Mouse (Mus musculus): ENCODE data around the gene Tnfrsf17. TPM values are rescaled to one million over a fixed set of nuclear protein-coding genes. Genes with fewer than 3 reads are reported as not detected.
"Not testable (repeated sequence)": the region's sequence is repeated elsewhere in the genome, so short reads cannot be mapped to it uniquely, and the experiment has no call there.

The Tnfrsf17 gene
- polyA plus RNA-seq (2015; fragmentation: Nextera tagmentation; extraction: Ambion mirVana): not detected in 2 replicates

GRCm38 (mm10) chr16:11313512-11313911 is at the start of gene Tnfrsf17:
Gene Tnfrsf17, plus strand, starts transcription at chr16:11313812.
- Histone ChIP-seq H3K27ac (replicated peaks) (no peak within 1 kb of the TSS), H3K9ac (replicated peaks) (no peak within 1 kb of the TSS), H3K36me3 (no peaks in the 10 kb centered on the region), H3K9me3 (no peaks in the 10 kb centered on the region), H3K27me3 (no peaks in the 10 kb centered on the region), H3K4me2 (replicated peaks) (no peak within 1 kb of the TSS), H3K4me3 (no peak within 1 kb of the TSS), H3K4me1 (no peaks in the 10 kb centered on the region)
- 68% methylated on average over 7 of the region's 7 CpGs for WGBS
- no peak for ATAC-seq (replicated peaks)

GRCm38 (mm10) chr16:11266556-11266955 is 47.1 kb upstream of the Tnfrsf17 start:
- 82% methylated on average over 2 of the region's 2 CpGs for WGBS
- no peak overlapping the region for H3K4me3 ChIP-seq
- H3K27me3 ChIP-seq: no peaks in the 10 kb centered on the region
- no peaks in the 10 kb centered on the region for H3K36me3 ChIP-seq
- no peaks in the 10 kb centered on the region for H3K9me3 ChIP-seq
- no peak overlapping the region for H3K9ac ChIP-seq (replicated peaks)
- no peak overlapping the region for H3K4me2 ChIP-seq (replicated peaks)
- no peaks in the 10 kb centered on the region for H3K4me1 ChIP-seq
- no peak for ATAC-seq (replicated peaks)
- no peak overlapping the region for H3K27ac ChIP-seq (replicated peaks)

DNA sequence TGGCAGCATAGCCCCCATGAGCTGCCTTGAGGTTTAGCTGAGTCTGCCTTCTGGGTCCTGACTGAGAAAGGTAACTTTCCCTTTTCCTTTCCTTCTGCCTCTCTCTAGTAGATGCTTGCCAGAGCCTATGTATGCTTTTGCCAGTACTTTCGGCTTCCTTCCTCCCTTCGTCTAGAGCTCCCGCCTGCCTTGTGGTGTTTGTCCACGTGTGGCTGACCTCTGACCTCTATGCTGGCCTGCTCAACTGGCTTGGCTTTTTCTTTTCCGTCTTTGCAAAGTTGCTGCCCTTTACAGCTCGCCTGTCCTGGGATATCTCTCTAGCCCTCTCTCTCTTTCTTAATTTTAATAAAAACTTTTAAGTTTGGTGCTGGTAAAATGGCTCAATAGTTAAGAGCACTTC is 43.8 kb upstream of the Tnfrsf17 start:
- Histone ChIP-seq H3K4me1 (no peaks in the 10 kb centered on the region), H3K27ac (replicated peaks) (no peak overlapping the region), H3K36me3 (no peaks in the 10 kb centered on the region), H3K27me3 (no peaks in the 10 kb centered on the region), H3K9ac (replicated peaks) (no peak overlapping the region), H3K4me3 (no peak overlapping the region), H3K9me3 (no peaks in the 10 kb centered on the region), H3K4me2 (replicated peaks) (no peak overlapping the region)
- WGBS: 47% methylated on average over 6 of the region's 6 CpGs
- ATAC-seq (replicated peaks): no peak

DNA sequence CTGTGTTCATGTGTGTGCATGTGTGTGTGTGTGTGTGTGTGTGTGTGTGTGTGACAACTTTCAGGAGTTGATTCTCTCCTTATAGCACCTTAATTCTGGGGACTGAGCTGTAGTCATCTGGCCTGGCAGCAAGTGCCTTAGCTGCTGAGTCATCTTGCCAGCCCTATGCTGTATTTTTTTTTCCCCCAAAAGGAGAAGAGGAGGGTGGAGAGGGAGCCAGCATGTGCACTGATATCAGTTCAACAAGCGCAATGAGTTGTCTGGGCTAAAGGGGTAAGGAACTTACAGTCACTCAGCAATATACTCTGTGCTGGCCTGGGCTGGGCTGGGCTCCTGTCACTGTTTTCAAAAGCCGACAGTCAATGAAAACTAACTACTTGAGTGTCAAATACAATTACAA is 43.0 kb upstream of the Tnfrsf17 start:
- no peak overlapping the region for H3K27ac ChIP-seq (replicated peaks)
- no peak overlapping the region for H3K4me3 ChIP-seq
- H3K36me3 ChIP-seq: no peaks in the 10 kb centered on the region
- ATAC-seq (replicated peaks): no peak
- no peaks in the 10 kb centered on the region for H3K9me3 ChIP-seq
- H3K4me2 ChIP-seq (replicated peaks): no peak overlapping the region
- H3K4me1 ChIP-seq: no peaks in the 10 kb centered on the region
- WGBS: 84% methylated on average over 2 of the region's 2 CpGs
- no peaks in the 10 kb centered on the region for H3K27me3 ChIP-seq
- no peak overlapping the region for H3K9ac ChIP-seq (replicated peaks)

DNA sequence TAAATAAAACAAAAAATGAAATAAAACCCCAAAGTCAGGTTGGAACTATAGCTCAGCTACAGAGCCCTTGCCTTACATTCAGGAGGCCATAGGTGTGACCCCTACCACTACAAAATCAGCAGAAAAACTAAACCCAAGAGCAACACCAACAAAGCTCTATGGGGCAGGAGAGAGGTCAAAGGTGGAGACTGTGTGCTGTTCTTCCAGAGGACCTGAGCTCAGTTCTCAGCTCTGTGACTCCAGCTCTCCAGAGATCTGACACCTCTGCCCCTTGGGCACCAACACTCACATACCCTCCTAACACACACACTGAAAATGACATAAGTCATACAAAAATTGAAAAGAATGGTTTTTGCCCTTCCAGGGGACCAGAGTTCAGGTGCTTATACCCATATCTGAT is 42.5 kb upstream of the Tnfrsf17 start:
- no peak overlapping the region for H3K4me2 ChIP-seq (replicated peaks)
- ATAC-seq (replicated peaks): no peak
- no peaks in the 10 kb centered on the region for H3K9me3 ChIP-seq
- no peaks in the 10 kb centered on the region for H3K27me3 ChIP-seq
- no peak overlapping the region for H3K27ac ChIP-seq (replicated peaks)
- H3K4me3 ChIP-seq: no peak overlapping the region
- no peaks in the 10 kb centered on the region for H3K36me3 ChIP-seq
- H3K4me1 ChIP-seq: no peaks in the 10 kb centered on the region
- H3K9ac ChIP-seq (replicated peaks): no peak overlapping the region

DNA sequence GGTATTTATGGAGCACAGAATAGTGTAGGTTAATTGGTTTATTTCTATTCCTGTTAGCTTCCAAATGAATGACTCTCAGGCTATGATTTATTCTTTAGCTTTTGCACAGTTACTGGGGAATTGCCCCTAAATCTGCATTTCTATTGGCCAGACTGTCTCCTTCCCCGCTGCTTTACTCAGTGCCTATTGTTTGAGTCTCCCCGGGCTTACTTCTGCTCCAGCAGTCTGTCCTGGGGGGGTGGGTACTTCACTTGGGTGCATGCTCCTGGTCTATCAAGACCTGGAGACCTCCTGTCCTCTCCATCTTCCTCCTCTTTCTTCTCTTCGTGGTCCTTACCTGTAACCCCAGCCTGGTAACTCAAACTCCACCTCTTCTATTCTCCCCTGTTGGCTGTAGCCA is 36.7 kb upstream of the Tnfrsf17 start:
- Histone ChIP-seq H3K4me2 (replicated peaks) (no peak overlapping the region), H3K9ac (replicated peaks) (no peak overlapping the region), H3K27ac (replicated peaks) (no peak overlapping the region), H3K9me3 (no peaks in the 10 kb centered on the region), H3K4me3 (no peak overlapping the region), H3K4me1 (no peaks in the 10 kb centered on the region), H3K36me3 (no peaks in the 10 kb centered on the region), H3K27me3 (no peaks in the 10 kb centered on the region)
- ATAC-seq (replicated peaks): no peak
- 25% methylated on average over 3 of the region's 3 CpGs for WGBS

DNA sequence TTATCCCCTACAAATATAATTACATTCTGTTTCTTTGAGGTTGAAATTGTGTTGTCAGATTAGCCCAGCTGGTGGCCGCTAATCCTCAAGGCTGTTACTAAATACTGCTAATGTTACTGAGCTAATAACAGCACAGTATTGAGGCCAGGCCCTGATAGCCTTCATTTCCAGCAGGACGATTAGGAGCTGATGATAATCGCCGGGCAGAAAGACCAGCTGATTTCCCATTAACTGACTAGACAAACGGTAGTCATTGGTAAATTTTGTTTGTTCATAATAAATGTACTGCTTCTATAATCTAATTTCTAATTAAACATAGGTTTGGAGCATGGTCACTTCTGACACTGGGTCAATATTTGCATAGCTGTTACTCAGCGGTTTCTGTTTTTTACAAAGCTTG is 34.8 kb upstream of the Tnfrsf17 start:
- no peaks in the 10 kb centered on the region for H3K4me1 ChIP-seq
- ATAC-seq (replicated peaks): no peak
- H3K9ac ChIP-seq (replicated peaks): no peak overlapping the region
- H3K27ac ChIP-seq (replicated peaks): no peak overlapping the region
- WGBS: 60% methylated on average over 6 of the region's 6 CpGs
- no peaks in the 10 kb centered on the region for H3K9me3 ChIP-seq
- no peaks in the 10 kb centered on the region for H3K36me3 ChIP-seq
- no peak overlapping the region for H3K4me2 ChIP-seq (replicated peaks)
- no peaks in the 10 kb centered on the region for H3K27me3 ChIP-seq
- no peak overlapping the region for H3K4me3 ChIP-seq

- H3K9me3 ChIP-seq: no peaks in the 10 kb centered on the region
- no peaks in the 10 kb centered on the region for H3K27me3 ChIP-seq
- H3K27ac ChIP-seq (replicated peaks): no peak overlapping the region
- H3K4me3 ChIP-seq: no peak overlapping the region
- no peak overlapping the region for H3K9ac ChIP-seq (replicated peaks)
- H3K4me2 ChIP-seq (replicated peaks): no peak overlapping the region
- no peak for ATAC-seq (replicated peaks)
- 87% methylated on average over 5 of the region's 5 CpGs for WGBS
- no peaks in the 10 kb centered on the region for H3K36me3 ChIP-seq
- no peaks in the 10 kb centered on the region for H3K4me1 ChIP-seq
Measured at GRCm38 (mm10) chr16:11282655-11283232, 30.9 kb upstream of the Tnfrsf17 start.

- H3K9me3 ChIP-seq: no peaks in the 10 kb centered on the region
- no peaks in the 10 kb centered on the region for H3K36me3 ChIP-seq
- ATAC-seq (replicated peaks): no peak
- no peaks in the 10 kb centered on the region for H3K27me3 ChIP-seq
- no peak overlapping the region for H3K27ac ChIP-seq (replicated peaks)
- WGBS: 90% methylated on average over 2 of the region's 2 CpGs
- no peak overlapping the region for H3K9ac ChIP-seq (replicated peaks)
- H3K4me2 ChIP-seq (replicated peaks): no peak overlapping the region
- H3K4me1 ChIP-seq: no peaks in the 10 kb centered on the region
- H3K4me3 ChIP-seq: no peak overlapping the region
Measured at GRCm38 (mm10) chr16:11284881-11285280, 28.7 kb upstream of the Tnfrsf17 start.

- Histone ChIP-seq H3K4me3 (no peak overlapping the region), H3K36me3 (no peaks in the 10 kb centered on the region), H3K27ac (replicated peaks) (no peak overlapping the region), H3K9me3 (no peaks in the 10 kb centered on the region), H3K4me1 (no peaks in the 10 kb centered on the region), H3K4me2 (replicated peaks) (no peak overlapping the region), H3K27me3 (no peaks in the 10 kb centered on the region), H3K9ac (replicated peaks) (no peak overlapping the region)
- ATAC-seq (replicated peaks): no peak
- WGBS: 86% methylated on average over 2 of the region's 2 CpGs
Measured at GRCm38 (mm10) chr16:11285949-11286348, 27.7 kb upstream of the Tnfrsf17 start.

DNA sequence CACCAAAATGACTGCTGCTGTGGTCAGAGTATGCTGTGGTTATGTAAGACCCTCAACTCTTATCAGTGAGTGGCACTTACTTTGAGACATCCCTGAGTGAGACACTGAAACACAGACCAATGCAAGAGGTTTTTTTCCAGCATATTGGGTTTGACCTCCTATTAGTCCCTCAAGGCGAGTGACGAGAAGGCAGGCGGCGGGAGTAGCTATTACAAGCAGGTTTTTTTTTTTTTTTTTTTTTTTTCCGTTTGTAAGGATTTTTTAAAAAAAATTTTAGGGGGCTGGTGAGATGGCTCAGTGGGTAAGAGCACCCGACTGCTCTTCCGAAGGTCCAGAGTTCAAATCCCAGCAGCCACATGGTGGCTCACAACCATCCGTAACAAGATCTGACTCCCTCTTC is 24.7 kb upstream of the Tnfrsf17 start:
- not testable (repeated sequence) for H3K27ac ChIP-seq (replicated peaks); H3K4me1 ChIP-seq; H3K36me3 ChIP-seq; H3K4me3 ChIP-seq; H3K9me3 ChIP-seq; H3K4me2 ChIP-seq (replicated peaks); H3K27me3 ChIP-seq; ATAC-seq (replicated peaks); H3K9ac ChIP-seq (replicated peaks)
- 91% methylated on average over 8 of the region's 8 CpGs for whole genome bisulfite sequencing

GRCm38 (mm10) chr16:11295583-11295982 is 18.0 kb upstream of the Tnfrsf17 start:
- 83% methylated on average over 4 of the region's 4 CpGs for WGBS
- not testable (repeated sequence) for H3K4me1 ChIP-seq; H3K4me2 ChIP-seq (replicated peaks); H3K4me3 ChIP-seq; H3K27me3 ChIP-seq; H3K27ac ChIP-seq (replicated peaks); ATAC-seq (replicated peaks); H3K36me3 ChIP-seq; H3K9ac ChIP-seq (replicated peaks); H3K9me3 ChIP-seq

- not testable (repeated sequence) for H3K4me1 ChIP-seq; H3K36me3 ChIP-seq; H3K9ac ChIP-seq (replicated peaks); H3K4me2 ChIP-seq (replicated peaks); H3K9me3 ChIP-seq; ATAC-seq (replicated peaks); H3K27me3 ChIP-seq; H3K4me3 ChIP-seq; H3K27ac ChIP-seq (replicated peaks)
- WGBS: 76% methylated on average over 1 of the region's 1 CpGs
Measured at GRCm38 (mm10) chr16:11297700-11298099, 15.9 kb upstream of the Tnfrsf17 start.
